ENCODE assay signal across 14 mouse cellular contexts in genomic region chr6:4738034-4738629, GRCm38 (mm10). TPM values are rescaled to one million over a fixed set of nuclear protein-coding genes. Genes with fewer than 3 reads are reported as not detected.
DNase-seq lines count a peak whose midpoint lies in the region; ATAC-seq and TF ChIP-seq lines count a peak whose summit lies in the region.
"Had no signal": no experiment of that assay in that cellular context is flagged by ENCODE, and none has a peak within 500 bp of the region (broad histone marks: within the 10 kb centered on the region; RNA-seq: fewer than 3 reads in every experiment).

No protein-coding gene starts in this region.

- H3K4me1 ChIP-seq in ES-Bruce4 (ENCODE audit: control insufficient read depth, insufficient read depth, low read length) = peaks cover 2% of the 10 kb centered on the region
- H3K4me1 ChIP-seq in embryonic facial prominence, embryonic 10.5 days = peaks cover 58% of the 10 kb centered on the region
- H3K4me1 ChIP-seq in hindbrain, embryonic 12.5 days = peaks cover 40% of the 10 kb centered on the region
- H3K4me1 ChIP-seq in midbrain, embryonic 13.5 days (replicated peaks) = peaks cover 59% of the 10 kb centered on the region

- ATAC-seq in hindbrain, embryonic 12.5 days (ENCODE audit: low FRiP score) = no peak
- ATAC-seq in midbrain, embryonic 13.5 days = peak; percentile 34; the same call in 1 of the 2 replicates

- no peak overlapping the region for H3K9ac ChIP-seq in ES-Bruce4 (ENCODE audit: low read depth, poor library complexity, severe bottlenecking)
- no peak overlapping the region for H3K9ac ChIP-seq in hindbrain, embryonic 12.5 days
- H3K9ac ChIP-seq in midbrain, embryonic 13.5 days (replicated peaks) = no peak overlapping the region
- H3K9ac ChIP-seq: embryonic facial prominence, embryonic 13.5 days; limb, embryonic 15.5 days had no signal

- WGBS in embryonic facial prominence, embryonic 10.5 days = 37% methylated on average over 11 of the region's 11 CpGs
- WGBS in hindbrain, embryonic 12.5 days = 24% methylated on average over 11 of the region's 11 CpGs
- 20% methylated on average over 11 of the region's 11 CpGs for WGBS in midbrain, embryonic 13.5 days

- TF ChIP-seq CTCF in ES-Bruce4 (IDR thresholded peaks at IDR 0.05; ENCODE audit: low read depth, low read length) = no peak

- H3K4me3 ChIP-seq in ES-Bruce4 (ENCODE audit: low read depth, low read length) = 0 out of 2 replicates have a peak overlapping the region, but pooled peaks have one; percentile 23
- no peak overlapping the region for H3K4me3 ChIP-seq in embryonic facial prominence, embryonic 10.5 days
- no peak overlapping the region for H3K4me3 ChIP-seq in hindbrain, embryonic 12.5 days
- H3K4me3 ChIP-seq in midbrain, embryonic 13.5 days (replicated peaks) = no peak overlapping the region
- H3K4me3 ChIP-seq: embryonic facial prominence, embryonic 13.5 days; limb, embryonic 15.5 days had no signal

- no peak for TF ChIP-seq POLR2A in ES-Bruce4 (IDR thresholded peaks at IDR 0.05; ENCODE audit: insufficient read depth, low read length)

- H3K36me3 ChIP-seq in ES-Bruce4 (ENCODE audit: control insufficient read depth, insufficient read depth, low read length, poor library complexity, severe bottlenecking) = no peaks in the 10 kb centered on the region
- peaks cover 7% of the 10 kb centered on the region; the same call in 1 of the 2 replicates for H3K36me3 ChIP-seq in embryonic facial prominence, embryonic 10.5 days (replicated peaks)
- H3K36me3 ChIP-seq in hindbrain, embryonic 12.5 days = no peaks in the 10 kb centered on the region
- H3K36me3 ChIP-seq in midbrain, embryonic 13.5 days = no peaks in the 10 kb centered on the region
- H3K36me3 ChIP-seq: embryonic facial prominence, embryonic 13.5 days; limb, embryonic 15.5 days had no signal

- no peaks in the 10 kb centered on the region for H3K9me3 ChIP-seq in ES-Bruce4 (replicated peaks; ENCODE audit: control insufficient read depth, insufficient read depth, low read length, poor library complexity, severe bottlenecking)
- H3K9me3 ChIP-seq in embryonic facial prominence, embryonic 10.5 days = no peaks in the 10 kb centered on the region
- no peaks in the 10 kb centered on the region for H3K9me3 ChIP-seq in hindbrain, embryonic 12.5 days (replicated peaks)
- H3K9me3 ChIP-seq in midbrain, embryonic 13.5 days = no peaks in the 10 kb centered on the region
- H3K9me3 ChIP-seq: embryonic facial prominence, embryonic 13.5 days; limb, embryonic 15.5 days had no signal

- no peak for DNase-seq in embryonic facial prominence, embryonic 10.5 days (ENCODE audit: low spot score)
- no peak for DNase-seq in adrenal gland, postnatal 4 days (ENCODE audit: low spot score in 2 of 2)
- no peak for DNase-seq in spleen, postnatal 4 days (ENCODE audit: low spot score in 2 of 2)
- DNase-seq in right cerebral cortex, postnatal 25 days = no peak
- DNase-seq: adrenal gland, postnatal 14 days; cerebellum, adult 18-20 months; heart, postnatal 14 days; kidney, postnatal 14 days; layer of hippocampus, postnatal 36 days had no signal

- H3K27me3 ChIP-seq in ES-Bruce4 (ENCODE audit: control insufficient read depth, insufficient read depth, low read length, poor library complexity, severe bottlenecking) = no peaks in the 10 kb centered on the region
- no peaks in the 10 kb centered on the region for H3K27me3 ChIP-seq in embryonic facial prominence, embryonic 10.5 days (replicated peaks; ENCODE audit: low read depth, poor library complexity, severe bottlenecking)
- H3K27me3 ChIP-seq in hindbrain, embryonic 12.5 days = no peaks in the 10 kb centered on the region
- no peaks in the 10 kb centered on the region for H3K27me3 ChIP-seq in midbrain, embryonic 13.5 days
- H3K27me3 ChIP-seq: embryonic facial prominence, embryonic 13.5 days; limb, embryonic 15.5 days had no signal

- no peak for TF ChIP-seq EP300 in ES-Bruce4 (IDR thresholded peaks at IDR 0.05; ENCODE audit: insufficient read depth, low read depth, low read length)

- 0 out of 2 replicates have a peak overlapping the region, but pooled peaks have one; percentile 9 for H3K4me2 ChIP-seq in hindbrain, embryonic 12.5 days (replicated peaks)
- peak overlapping the region; percentile 22; the same call in 1 of the 2 replicates for H3K4me2 ChIP-seq in midbrain, embryonic 13.5 days (replicated peaks)
- H3K4me2 ChIP-seq: embryonic facial prominence, embryonic 13.5 days; limb, embryonic 15.5 days had no signal

- peak overlapping the region; percentile 6; the same call in 1 of the 2 replicates for H3K27ac ChIP-seq in ES-Bruce4 (ENCODE audit: insufficient read depth, low read length)
- H3K27ac ChIP-seq in embryonic facial prominence, embryonic 10.5 days (replicated peaks) = peak overlapping the region; percentile 45
- H3K27ac ChIP-seq in hindbrain, embryonic 12.5 days = no peak overlapping the region
- no peak overlapping the region for H3K27ac ChIP-seq in midbrain, embryonic 13.5 days
- H3K27ac ChIP-seq: embryonic facial prominence, embryonic 13.5 days; limb, embryonic 15.5 days had no signal

RNA-seq across cellular contexts. Expression of gene Sgce, which starts 8.9 kb away (rescaled TPM):
- polyA plus RNA-seq in ES-Bruce4 (2011; ENCODE audit: insufficient read depth, insufficient read length, low read depth, missing spikeins) = 27.2 and 35.6 TPM in 2 replicates
- 43.8 and 45.1 TPM in 2 replicates for polyA plus RNA-seq in embryonic facial prominence, embryonic 10.5 days (2016; fragmentation: Nextera tagmentation; extraction: Ambion mirVana)
- 69.2 and 71.7 TPM in 2 replicates for polyA plus RNA-seq in hindbrain, embryonic 12.5 days (2016; fragmentation: Nextera tagmentation; extraction: Ambion mirVana)
- polyA plus RNA-seq in midbrain, embryonic 13.5 days (2015; fragmentation: Nextera tagmentation; extraction: Ambion mirVana) = 61.6 and 68.2 TPM in 2 replicates
- total RNA-seq in adrenal gland, postnatal 4 days (2021) = 10 to 100 TPM; 79.5 to 84.7 TPM

RNA-seq across cellular contexts. Expression of gene Peg10, which starts 9.0 kb away (rescaled TPM):
- polyA plus RNA-seq in ES-Bruce4 (2011; ENCODE audit: insufficient read depth, insufficient read length, low read depth, missing spikeins) = 435 and 458 TPM in 2 replicates
- polyA plus RNA-seq in embryonic facial prominence, embryonic 10.5 days (2016; fragmentation: Nextera tagmentation; extraction: Ambion mirVana) = 15.7 and 18.1 TPM in 2 replicates
- 8.5 and 12.5 TPM in 2 replicates for polyA plus RNA-seq in hindbrain, embryonic 12.5 days (2016; fragmentation: Nextera tagmentation; extraction: Ambion mirVana)
- polyA plus RNA-seq in midbrain, embryonic 13.5 days (2015; fragmentation: Nextera tagmentation; extraction: Ambion mirVana) = 7.3 and 10.0 TPM in 2 replicates
- 100 to 1,000 TPM; 493 to 517 TPM for total RNA-seq in adrenal gland, postnatal 4 days (2021)

Comparison
In these comparisons a context has a peak if more than half of its experiments do, and no peak if none do; other contexts are left out.
1. H3K27ac ChIP-seq: peak in ES-Bruce4 (single experiment) and embryonic facial prominence, embryonic 10.5 days (single experiment); none in hindbrain, embryonic 12.5 days (single experiment) and midbrain, embryonic 13.5 days (single experiment).
2. RNA of gene Peg10, which starts 9.0 kb away (polyA plus RNA-seq): 435 to 458 TPM in ES-Bruce4; 15.7 to 18.1 TPM in embryonic facial prominence, embryonic 10.5 days, 8.5 to 12.5 TPM in hindbrain, embryonic 12.5 days and 7.3 to 10.0 TPM in midbrain, embryonic 13.5 days; every median in the first group is over 10 times any median in the second.